Mouse (Mus musculus) E14TG2a.4 (cell line): ENCODE measurements at regions not wholly inside any gene's neighbourhood (a gene's known extent, or its start where the extent isn't known, plus 50 kb on each side); places are given as distances from the start of the nearest gene placed in this dataset.

Source experiments
- CTCF ChIP-seq: conservative IDR thresholded peaks from 2 replicates; pipeline ENCODE4 v1.5.1; 2014; ENCODE audit warnings: low read length
- NANOG ChIP-seq: IDR thresholded peaks from 2 replicates; pipeline ENCODE4 v1.6.1; 2014; ENCODE audit warnings: borderline replicate concordance, low read length, mixed read lengths
- POU5F1 ChIP-seq: IDR thresholded peaks from 2 replicates; pipeline ENCODE4 v1.6.1; 2014; ENCODE audit warnings: low read length, borderline replicate concordance

DNA sequence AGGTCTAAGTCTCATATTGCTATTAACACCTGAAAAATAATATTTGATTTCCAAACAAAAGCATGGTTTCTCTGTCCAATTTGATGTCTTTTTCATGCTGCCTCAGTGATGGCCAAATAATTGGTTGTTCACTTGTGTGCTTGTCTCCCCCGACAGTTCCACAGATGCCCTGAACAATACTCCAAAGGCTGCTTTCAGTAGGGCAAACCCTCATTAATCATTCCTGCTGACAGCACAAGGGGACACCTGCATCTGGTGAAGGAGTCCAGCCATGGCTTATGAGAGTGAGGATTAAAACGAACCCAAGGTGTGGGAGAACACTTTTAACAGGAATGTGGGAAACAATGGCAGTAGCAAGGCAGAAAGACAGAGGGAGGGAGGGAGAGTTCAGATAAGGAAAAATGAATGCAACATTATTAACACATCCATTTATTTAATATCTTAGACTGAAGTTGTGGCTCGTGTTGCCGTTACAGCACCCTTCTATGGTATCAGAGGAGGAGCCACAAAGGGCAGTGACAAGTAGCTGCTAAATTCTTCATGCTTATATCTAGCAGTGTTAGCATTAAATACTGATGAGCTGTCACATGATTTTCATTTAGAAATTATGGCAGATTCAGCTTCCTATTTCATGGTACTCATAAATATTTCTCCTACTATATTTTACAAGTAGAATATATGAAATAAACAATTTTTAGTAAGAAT is 501.8 kb upstream of the Mms22l start:
- TF ChIP-seq CTCF, result no peak
- TF ChIP-seq POU5F1, result no peak
- no peak for TF ChIP-seq NANOG
